Mouse (Mus musculus): ENCODE measurements around the gene Cnbp. TPM values are rescaled to one million over a fixed set of nuclear protein-coding genes. Genes with fewer than 3 reads are reported as not detected.

Cnbp gene
- polyA plus RNA-seq, 1 experiment from 2014 or later: 1,146 TPM

DNA sequence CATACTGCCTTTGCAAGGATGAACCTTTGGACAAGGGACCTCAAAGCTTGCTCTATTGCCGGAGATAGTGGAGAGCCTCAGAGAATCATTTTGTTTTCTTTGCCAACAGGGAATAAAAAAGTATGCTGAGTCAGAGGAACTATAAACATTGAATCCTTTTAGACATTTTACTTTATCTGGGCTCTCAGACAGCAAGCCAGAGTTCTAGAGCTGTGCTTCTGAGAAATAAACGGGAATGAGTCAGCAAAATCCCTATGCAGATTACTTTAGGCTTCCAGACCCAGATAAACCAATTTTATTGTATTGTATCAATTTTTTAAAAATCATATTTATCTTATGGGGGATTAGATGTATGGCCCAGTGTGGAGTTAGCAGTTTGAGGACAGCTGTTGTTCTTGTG, 16.4 kb upstream of the Cnbp start:
- H3K9me3 ChIP-seq (ENCODE audit: control insufficient read depth, low read depth, low read length): no peaks in the 10 kb centered on the region
- H3K4me2 ChIP-seq (replicated peaks; ENCODE audit: low read depth, low read length): no peak overlapping the region
- H3K36me3 ChIP-seq (ENCODE audit: control insufficient read depth, insufficient read depth, low read length): no peaks in the 10 kb centered on the region
- no peaks in the 10 kb centered on the region for H3K4me1 ChIP-seq (ENCODE audit: control insufficient read depth, insufficient read depth, low read length)
- H3K27me3 ChIP-seq (ENCODE audit: control insufficient read depth, insufficient read depth, low read length): no peaks in the 10 kb centered on the region
- no peak overlapping the region for H3K9ac ChIP-seq (replicated peaks; ENCODE audit: low read depth, low read length)
- H3K4me3 ChIP-seq (ENCODE audit: low read depth, low read length): no peak overlapping the region
- H3K27ac ChIP-seq (ENCODE audit: low read length): no peak overlapping the region
- no peak for ATAC-seq (ENCODE audit: insufficient number of reproducible peaks, insufficient read depth, low FRiP score, low read depth)
- WGBS: 68% methylated on average over 2 of the region's 2 CpGs

DNA sequence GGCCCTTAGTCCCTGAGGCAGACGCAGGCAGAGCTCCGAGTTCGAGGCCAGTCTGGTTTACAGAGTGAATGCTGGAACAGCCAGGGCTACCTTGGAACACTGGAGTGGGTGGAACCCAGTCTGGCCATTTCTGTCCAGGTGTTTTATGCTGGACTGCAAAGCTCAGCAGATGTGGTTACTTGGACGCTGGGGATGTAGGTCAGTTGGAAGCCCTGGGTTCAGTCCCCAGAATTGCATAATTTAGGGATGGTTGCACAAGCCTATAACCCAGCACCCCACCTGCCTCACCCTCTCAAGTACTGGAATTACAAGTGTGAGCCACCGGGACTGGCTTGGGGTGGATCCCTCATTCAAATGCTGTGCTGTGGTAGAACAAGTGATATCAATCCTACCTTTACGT, 15.3 kb upstream of the Cnbp start:
- no peaks in the 10 kb centered on the region for H3K4me1 ChIP-seq (ENCODE audit: control insufficient read depth, insufficient read depth, low read length)
- ATAC-seq (ENCODE audit: insufficient number of reproducible peaks, insufficient read depth, low FRiP score, low read depth): no peak

GRCm38 (mm10) chr6:87857071-87857470, 6.2 kb upstream of the Cnbp start:
- Histone ChIP-seq H3K4me1 (ENCODE audit: control insufficient read depth, insufficient read depth, low read length) (no peaks in the 10 kb centered on the region), H3K27ac (ENCODE audit: low read length) (no peak overlapping the region), H3K4me2 (replicated peaks; ENCODE audit: low read depth, low read length) (no peak overlapping the region), H3K9ac (replicated peaks; ENCODE audit: low read depth, low read length) (no peak overlapping the region), H3K27me3 (ENCODE audit: control insufficient read depth, insufficient read depth, low read length) (no peaks in the 10 kb centered on the region), H3K9me3 (ENCODE audit: control insufficient read depth, low read depth, low read length) (no peaks in the 10 kb centered on the region), H3K36me3 (ENCODE audit: control insufficient read depth, insufficient read depth, low read length) (no peaks in the 10 kb centered on the region), H3K4me3 (ENCODE audit: low read depth, low read length) (no peak overlapping the region)
- ATAC-seq (ENCODE audit: insufficient number of reproducible peaks, insufficient read depth, low FRiP score, low read depth): no peak
- 57% methylated on average over 1 of the region's 1 CpGs for WGBS

More for the DNA sequence above, 15.3 kb upstream of the Cnbp start:
- Histone ChIP-seq H3K4me3 (ENCODE audit: low read depth, low read length) (no peak overlapping the region), H3K4me2 (replicated peaks; ENCODE audit: low read depth, low read length) (no peak overlapping the region), H3K36me3 (ENCODE audit: control insufficient read depth, insufficient read depth, low read length) (no peaks in the 10 kb centered on the region), H3K27ac (ENCODE audit: low read length) (no peak overlapping the region), H3K27me3 (ENCODE audit: control insufficient read depth, insufficient read depth, low read length) (no peaks in the 10 kb centered on the region), H3K9me3 (ENCODE audit: control insufficient read depth, low read depth, low read length) (no peaks in the 10 kb centered on the region), H3K9ac (replicated peaks; ENCODE audit: low read depth, low read length) (no peak overlapping the region)
- 82% methylated on average over 6 of the region's 6 CpGs for WGBS

DNA sequence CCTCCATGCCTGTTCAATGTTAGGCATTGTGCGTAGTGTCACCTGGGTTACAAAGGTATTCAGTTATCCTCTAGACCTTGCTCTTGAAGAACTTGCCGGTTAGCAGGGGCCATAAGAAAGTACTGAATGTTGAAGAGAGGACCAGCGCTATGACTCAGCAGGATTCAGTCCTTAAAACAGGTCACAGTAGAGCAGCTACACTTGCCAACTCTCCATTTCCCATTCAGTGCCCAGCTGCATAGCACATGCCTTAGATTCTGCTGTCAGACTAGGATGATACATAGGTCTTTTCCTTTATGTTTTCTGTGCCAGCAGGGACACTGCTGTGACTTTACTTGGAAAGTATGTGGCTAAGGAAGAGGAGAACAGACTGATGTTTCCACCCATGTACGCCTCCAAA, 2.5 kb upstream of the Cnbp start:
- Histone ChIP-seq H3K27ac (ENCODE audit: low read length) (no peak overlapping the region), H3K4me3 (ENCODE audit: low read depth, low read length) (no peak overlapping the region), H3K27me3 (ENCODE audit: control insufficient read depth, insufficient read depth, low read length) (no peaks in the 10 kb centered on the region), H3K4me1 (ENCODE audit: control insufficient read depth, insufficient read depth, low read length) (peaks cover 9% of the 10 kb centered on the region), H3K9me3 (ENCODE audit: control insufficient read depth, low read depth, low read length) (no peaks in the 10 kb centered on the region), H3K9ac (replicated peaks; ENCODE audit: low read depth, low read length) (no peak overlapping the region), H3K36me3 (ENCODE audit: control insufficient read depth, insufficient read depth, low read length) (peaks cover under 1% of the 10 kb centered on the region; the same call in 1 of the 2 replicates), H3K4me2 (replicated peaks; ENCODE audit: low read depth, low read length) (no peak overlapping the region)
- WGBS: 76% methylated on average over 4 of the region's 4 CpGs
- no peak for ATAC-seq (ENCODE audit: insufficient number of reproducible peaks, insufficient read depth, low FRiP score, low read depth)

DNA sequence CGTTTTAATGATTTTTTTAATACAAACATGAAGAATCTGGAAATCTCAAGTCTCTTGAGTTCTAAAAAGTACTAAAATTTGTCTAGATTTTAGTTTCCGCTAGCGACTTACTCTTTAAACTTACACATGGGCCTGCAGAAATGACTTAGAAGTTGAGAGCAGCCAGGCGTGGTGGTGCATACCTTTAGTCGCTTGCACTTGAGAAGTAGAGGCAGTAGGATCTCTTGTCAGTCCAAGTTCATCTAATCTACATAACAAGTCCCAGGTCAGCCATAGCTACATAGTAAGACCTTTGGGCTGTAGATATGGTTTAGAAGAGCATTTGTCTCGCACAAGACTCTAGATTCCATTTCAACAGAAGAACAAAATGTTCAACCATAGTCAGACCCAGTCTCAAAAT, 965 bp upstream of the Cnbp start:
- Histone ChIP-seq H3K27me3 (ENCODE audit: control insufficient read depth, insufficient read depth, low read length) (no peaks in the 10 kb centered on the region), H3K27ac (ENCODE audit: low read length) (no peak overlapping the region), H3K9me3 (ENCODE audit: control insufficient read depth, low read depth, low read length) (no peaks in the 10 kb centered on the region), H3K4me2 (replicated peaks; ENCODE audit: low read depth, low read length) (no peak overlapping the region; the same call in 1 of the 2 replicates), H3K9ac (replicated peaks; ENCODE audit: low read depth, low read length) (no peak overlapping the region), H3K36me3 (ENCODE audit: control insufficient read depth, insufficient read depth, low read length) (peaks cover 9% of the 10 kb centered on the region; the same call in 1 of the 2 replicates), H3K4me3 (ENCODE audit: low read depth, low read length) (no peak overlapping the region), H3K4me1 (ENCODE audit: control insufficient read depth, insufficient read depth, low read length) (peaks cover 20% of the 10 kb centered on the region)
- WGBS: 85% methylated on average over 6 of the region's 6 CpGs
- ATAC-seq (ENCODE audit: insufficient number of reproducible peaks, insufficient read depth, low FRiP score, low read depth): no peak

GRCm38 (mm10) chr6:87850155-87850899, 579 bp downstream of the Cnbp start:
- under 1% methylated on average over 67 of the region's 73 CpGs for WGBS
- peak; percentile 72 for ATAC-seq (ENCODE audit: insufficient number of reproducible peaks, insufficient read depth, low FRiP score, low read depth)

GRCm38 (mm10) chr6:87849780-87850154, 1.1 kb downstream of the Cnbp start:
- Histone ChIP-seq H3K9ac (replicated peaks; ENCODE audit: low read depth, low read length) (peak overlapping the region; percentile 99), H3K27me3 (ENCODE audit: control insufficient read depth, insufficient read depth, low read length) (no peaks in the 10 kb centered on the region), H3K27ac (ENCODE audit: low read length) (peak overlapping the region; percentile 96; the same call in 1 of the 2 replicates), H3K4me3 (ENCODE audit: low read depth, low read length) (peak overlapping the region; percentile 100), H3K9me3 (ENCODE audit: control insufficient read depth, low read depth, low read length) (no peaks in the 10 kb centered on the region), H3K4me2 (replicated peaks; ENCODE audit: low read depth, low read length) (peak overlapping the region; percentile 82), H3K36me3 (ENCODE audit: control insufficient read depth, insufficient read depth, low read length) (peaks cover 15% of the 10 kb centered on the region), H3K4me1 (ENCODE audit: control insufficient read depth, insufficient read depth, low read length) (peaks cover 20% of the 10 kb centered on the region)
- WGBS: under 1% methylated on average over 8 of the region's 8 CpGs
- no peak for ATAC-seq (ENCODE audit: insufficient number of reproducible peaks, insufficient read depth, low FRiP score, low read depth)

More at GRCm38 (mm10) chr6:87850155-87850899, 579 bp downstream of the Cnbp start:
- Histone ChIP-seq H3K9ac (replicated peaks; ENCODE audit: low read depth, low read length) (peak overlapping the region; percentile 99), H3K4me1 (ENCODE audit: control insufficient read depth, insufficient read depth, low read length) (peaks cover 20% of the 10 kb centered on the region), H3K27ac (ENCODE audit: low read length) (peak overlapping the region; percentile 96), H3K27me3 (ENCODE audit: control insufficient read depth, insufficient read depth, low read length) (no peaks in the 10 kb centered on the region), H3K36me3 (ENCODE audit: control insufficient read depth, insufficient read depth, low read length) (peaks cover 9% of the 10 kb centered on the region; the same call in 1 of the 2 replicates), H3K4me2 (replicated peaks; ENCODE audit: low read depth, low read length) (peak overlapping the region; percentile 82), H3K4me3 (ENCODE audit: low read depth, low read length) (peak overlapping the region; percentile 100), H3K9me3 (ENCODE audit: control insufficient read depth, low read depth, low read length) (no peaks in the 10 kb centered on the region)

DNA sequence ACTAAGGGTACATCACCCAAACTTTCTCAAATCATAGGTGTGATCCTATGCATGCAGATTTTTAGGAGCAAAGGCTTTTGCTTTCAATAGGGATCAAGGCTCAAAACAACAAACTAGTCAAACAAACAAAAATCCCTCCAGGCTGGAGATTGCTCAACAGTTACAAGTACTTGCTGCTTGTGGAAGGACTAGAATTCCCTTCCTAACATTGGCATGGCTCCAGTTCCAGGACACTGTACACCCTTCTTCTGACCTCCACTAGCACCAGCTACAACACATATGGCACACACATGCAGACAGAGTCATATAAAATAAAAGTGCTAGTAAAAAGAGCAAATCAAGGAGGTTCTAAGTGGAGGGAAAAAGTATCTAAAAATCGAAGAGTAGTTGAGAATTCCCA, 4.1 kb downstream of the Cnbp start:
- Histone ChIP-seq H3K27me3 (ENCODE audit: control insufficient read depth, insufficient read depth, low read length) (no peaks in the 10 kb centered on the region), H3K4me1 (ENCODE audit: control insufficient read depth, insufficient read depth, low read length) (peaks cover 20% of the 10 kb centered on the region), H3K4me2 (replicated peaks; ENCODE audit: low read depth, low read length) (no peak overlapping the region), H3K36me3 (ENCODE audit: control insufficient read depth, insufficient read depth, low read length) (peaks cover 42% of the 10 kb centered on the region), H3K27ac (ENCODE audit: low read length) (no peak overlapping the region), H3K9me3 (ENCODE audit: control insufficient read depth, low read depth, low read length) (no peaks in the 10 kb centered on the region), H3K9ac (replicated peaks; ENCODE audit: low read depth, low read length) (no peak overlapping the region), H3K4me3 (ENCODE audit: low read depth, low read length) (no peak overlapping the region)
- no peak for ATAC-seq (ENCODE audit: insufficient number of reproducible peaks, insufficient read depth, low FRiP score, low read depth)
- WGBS: 83% methylated on average over 1 of the region's 1 CpGs
